Mouse (Mus musculus) frontal cortex, postnatal 14 days (tissue): Measurements from ENCODE around the gene Prkab1.

Source experiments
- DNase-seq, 2 experiments: peaks; one replicate each; pipeline ENCODE4 v3.0.0; 2022; ENCODE audit warnings: low spot score in 2 of 2

Prkab1 gene

DNA sequence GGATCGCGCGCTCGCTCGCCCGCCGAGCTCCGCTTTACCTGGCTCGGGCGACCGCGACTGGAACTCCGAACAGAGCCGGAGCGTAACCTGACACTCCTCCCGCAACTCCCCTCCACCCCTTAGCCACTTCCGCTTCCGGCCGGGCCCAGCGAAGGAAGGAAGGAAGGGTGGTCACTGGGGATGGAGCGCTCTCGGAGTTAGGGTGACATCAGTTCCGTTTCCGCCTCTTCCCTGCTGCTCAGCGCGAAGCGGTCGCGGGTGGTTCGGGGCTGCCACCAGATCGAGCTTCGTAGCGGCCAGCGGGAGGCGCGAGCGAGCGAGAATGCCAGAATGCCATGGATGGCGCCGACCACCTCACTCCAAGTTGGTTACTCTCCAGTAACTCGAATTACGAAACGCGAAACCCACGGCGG, at the start of gene Prkab1:
Gene Prkab1, minus strand, starts transcription at position 182 of the 413 bp plus-strand sequence.
- DNase-seq, result peak; percentile 86 to 88

DNA sequence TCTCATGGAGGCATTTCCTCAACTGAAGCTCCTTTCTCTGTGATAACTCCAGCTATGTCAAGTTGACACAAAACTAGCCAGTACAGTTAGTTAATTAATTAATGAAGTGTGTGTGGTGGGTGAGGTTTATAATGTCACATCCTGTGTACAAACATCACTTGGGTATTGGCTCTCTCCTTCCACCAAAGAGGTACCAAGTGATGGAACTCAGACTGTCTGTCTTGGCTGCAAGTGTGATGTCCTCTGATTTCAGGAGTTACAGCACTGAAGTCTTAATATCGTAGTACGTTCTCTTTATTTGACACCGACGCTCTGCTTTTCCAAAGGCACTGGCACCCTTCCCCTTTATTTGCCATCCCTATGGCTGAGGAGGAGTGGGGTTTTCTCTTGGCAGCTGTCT, 45.3 kb upstream of the Prkab1 start:
- no peak for DNase-seq

- no peak for DNase-seq
These were observed 28.5 kb upstream of the Prkab1 start for GRCm38 (mm10) chr5:116052826-116053225.

GRCm38 (mm10) chr5:116052171-116052570, 27.9 kb upstream of the Prkab1 start:
- DNase-seq, result no peak

DNA sequence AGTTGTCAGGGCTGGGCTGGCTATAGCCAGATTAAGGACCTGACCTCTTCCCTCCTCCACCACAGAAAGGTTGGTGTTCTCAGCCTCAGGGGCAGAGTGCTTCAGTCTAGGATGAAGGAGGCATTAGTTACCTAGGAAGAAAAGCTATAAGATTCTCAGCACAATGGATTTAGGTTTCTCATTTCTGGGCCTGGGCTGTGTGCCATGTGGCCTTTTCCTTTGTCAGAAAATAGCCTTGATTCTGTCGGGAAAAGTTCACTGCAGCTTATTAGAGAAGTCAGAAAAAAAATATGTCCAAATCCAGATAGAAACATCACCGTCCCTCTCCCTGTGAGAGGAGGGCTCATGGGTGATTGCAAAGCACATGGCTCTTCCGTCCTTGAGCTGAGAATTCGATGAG, 25.5 kb upstream of the Prkab1 start:
- DNase-seq, result no peak

GRCm38 (mm10) chr5:116048321-116048720, 24.0 kb upstream of the Prkab1 start:
- DNase-seq, result no peak

DNA sequence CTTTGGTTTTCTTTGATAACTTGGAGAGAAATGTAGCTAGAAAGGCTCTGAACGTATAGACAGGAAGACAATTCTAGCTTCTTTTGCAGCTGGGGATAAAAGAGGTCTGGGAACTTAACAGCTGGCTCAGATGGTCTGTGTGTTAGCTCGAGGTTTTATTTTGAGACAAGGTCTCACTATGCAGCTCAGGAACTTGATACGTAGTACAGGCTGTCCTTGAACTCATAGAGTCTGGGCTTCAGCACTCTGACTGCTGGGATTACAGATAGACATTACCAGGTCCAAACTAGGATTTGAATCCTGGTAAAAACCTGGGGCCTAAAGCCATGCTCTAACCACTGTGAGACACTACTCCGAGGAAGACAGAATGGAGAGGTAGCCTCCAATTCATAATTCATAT, 21.9 kb upstream of the Prkab1 start:
- DNase-seq, result no peak

GRCm38 (mm10) chr5:116045581-116045980, 21.3 kb upstream of the Prkab1 start:
- DNase-seq, result no peak

DNA sequence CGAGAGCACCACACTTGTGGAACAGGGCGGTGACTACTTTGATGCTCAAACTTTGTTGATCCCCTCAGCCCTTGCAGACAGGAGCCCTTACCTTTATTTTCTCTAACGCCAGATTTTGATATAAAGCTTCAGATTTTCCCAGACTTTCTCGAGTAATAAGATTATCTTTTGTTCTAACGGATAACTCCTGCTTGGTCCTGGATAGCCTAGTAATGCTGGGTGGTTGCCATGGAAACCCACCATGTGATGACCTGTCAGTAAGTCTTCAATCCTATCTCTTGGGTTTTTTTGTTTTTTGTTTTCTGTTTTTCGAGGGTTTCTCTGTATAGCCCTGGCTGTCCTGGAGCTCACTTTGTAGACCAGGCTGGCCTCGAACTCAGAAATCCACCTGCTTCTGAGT, 17.9 kb upstream of the Prkab1 start:
- no peak for DNase-seq

GRCm38 (mm10) chr5:116039706-116040105, 15.4 kb upstream of the Prkab1 start:
- no peak for DNase-seq

GRCm38 (mm10) chr5:116037731-116038130, 13.4 kb upstream of the Prkab1 start:
- no peak for DNase-seq

DNA sequence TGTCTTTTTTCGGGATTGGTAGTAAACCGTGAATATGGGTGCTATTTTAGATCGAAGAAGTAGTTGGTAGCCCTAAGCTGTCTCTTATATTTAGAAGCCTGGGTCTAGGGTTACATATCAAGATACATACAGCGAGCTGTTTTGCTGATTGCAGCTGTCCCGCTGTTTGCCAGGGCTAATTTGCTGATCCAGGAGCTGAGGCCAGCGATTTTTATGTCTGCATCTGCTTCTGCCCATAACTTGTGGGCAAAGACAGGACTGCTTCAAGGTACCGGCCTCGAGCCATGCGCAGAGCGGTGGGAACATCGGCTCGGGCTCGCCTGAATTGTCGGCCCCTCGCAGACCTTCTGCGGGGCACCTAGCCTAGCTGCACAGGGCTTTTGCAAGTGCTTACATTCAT, 12.2 kb upstream of the Prkab1 start:
- no peak for DNase-seq

GRCm38 (mm10) chr5:116031190-116031577, 6.9 kb upstream of the Prkab1 start:
- DNase-seq, result peak in 1 of 2 experiments; percentile 60

GRCm38 (mm10) chr5:116030566-116031189, 6.4 kb upstream of the Prkab1 start:
- no peak for DNase-seq

- DNase-seq, result no peak
These were observed 4.8 kb upstream of the Prkab1 start for GRCm38 (mm10) chr5:116029071-116029470.

DNA sequence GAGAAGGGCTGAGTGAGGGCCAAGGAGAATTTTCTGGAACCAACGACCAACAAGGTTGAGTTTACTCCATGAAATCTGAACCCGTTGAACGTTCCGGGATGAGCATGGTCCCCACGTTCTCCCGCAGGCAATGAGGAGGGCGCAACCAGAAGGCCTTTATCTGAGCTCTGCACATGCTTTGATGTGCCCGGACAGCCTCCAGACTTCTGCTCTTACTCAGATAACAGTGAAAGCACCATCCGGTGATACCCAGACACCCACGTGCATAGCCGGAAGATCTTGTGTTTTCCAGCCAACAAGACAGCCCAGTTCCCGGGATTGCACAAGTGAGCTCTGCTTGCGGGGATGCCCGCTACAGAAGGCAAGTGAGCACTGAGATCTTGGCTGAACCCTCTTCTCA, 2.3 kb upstream of the Prkab1 start:
- DNase-seq, result no peak

GRCm38 (mm10) chr5:116026107-116026506, 1.8 kb upstream of the Prkab1 start:
- DNase-seq, result no peak

- DNase-seq, result no peak
These were observed 455 bp downstream of the Prkab1 start for GRCm38 (mm10) chr5:116023821-116024284.

- DNase-seq, result no peak
These were observed 1.1 kb downstream of the Prkab1 start for GRCm38 (mm10) chr5:116023251-116023661.

- no peak for DNase-seq
These were observed 1.6 kb downstream of the Prkab1 start for GRCm38 (mm10) chr5:116022658-116023200.

- DNase-seq, result no peak
These were observed 2.2 kb downstream of the Prkab1 start for GRCm38 (mm10) chr5:116022131-116022530.

DNA sequence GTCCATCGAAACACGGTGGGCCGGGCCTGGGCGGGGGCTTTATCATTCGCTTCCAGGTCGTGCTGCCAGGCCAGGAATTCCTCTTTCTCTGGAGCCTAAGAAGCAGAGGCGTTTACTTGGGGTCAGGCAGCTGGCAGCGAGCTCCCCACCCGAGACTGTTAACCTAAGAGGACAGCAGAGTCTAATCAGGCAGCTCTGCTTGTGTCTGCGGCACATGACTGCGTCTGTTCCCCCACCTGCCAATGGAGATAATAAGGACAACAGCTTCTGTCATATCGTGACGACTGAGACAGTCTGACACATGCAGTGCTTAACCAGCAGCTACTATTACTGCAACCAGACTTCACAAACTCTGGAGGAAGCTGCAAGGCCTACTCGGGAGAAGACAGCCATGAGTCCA, 2.8 kb downstream of the Prkab1 start:
- DNase-seq, result no peak

DNA sequence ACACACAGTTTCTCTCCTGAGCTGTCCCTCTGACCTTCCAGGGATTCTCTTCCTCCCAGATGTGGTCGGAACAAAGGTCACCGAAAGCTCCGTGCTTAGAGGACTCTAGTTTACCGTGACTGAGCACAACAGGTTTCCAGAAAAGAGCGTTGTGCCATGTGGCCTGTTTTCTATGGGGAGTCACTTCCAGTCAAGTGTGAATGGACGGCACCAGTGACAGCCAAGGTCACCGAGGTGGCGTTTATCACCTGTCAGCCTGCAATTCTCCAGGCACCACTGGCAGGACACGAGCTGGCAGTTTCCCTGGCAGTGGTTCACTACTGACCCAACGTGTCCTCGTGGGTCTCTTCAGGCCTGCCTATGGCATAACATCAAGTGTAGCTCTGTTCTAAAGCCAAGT, 4.9 kb downstream of the Prkab1 start:
- no peak for DNase-seq

DNA sequence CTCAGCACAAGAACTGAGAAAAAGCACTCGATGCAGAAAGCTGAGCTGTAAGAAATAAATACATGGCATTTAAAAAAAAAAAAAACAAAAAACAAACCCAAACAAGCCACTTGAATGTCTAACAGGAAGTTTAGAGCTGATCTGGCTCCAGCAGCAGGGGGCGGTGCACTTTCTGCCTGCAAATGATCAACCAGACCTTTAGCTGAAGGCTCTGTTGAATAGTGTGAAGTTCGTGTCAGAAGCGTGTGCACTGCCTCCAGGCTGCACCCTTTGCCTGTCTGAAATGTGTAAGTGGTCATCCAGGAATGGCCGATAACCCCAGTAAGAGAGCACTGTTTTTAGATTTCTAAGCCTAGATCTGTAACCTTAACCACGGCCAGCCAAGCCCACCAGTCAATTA, 5.5 kb downstream of the Prkab1 start:
- DNase-seq, result no peak
